Mouse (Mus musculus) intestine, postnatal 0 days (tissue): ENCODE data around the gene Fabp6. TPM values are rescaled to one million over a fixed set of nuclear protein-coding genes. Genes with fewer than 3 reads are reported as not detected.

Source experiments
- ATAC-seq: fragments of 200-750 bp; cut with Nextera tagmentation; 2 replicates; pipeline ENCODE4 v1.8.0; 2017; ENCODE audit warnings: mild to moderate bottlenecking, moderate TSS enrichment, moderate library complexity
- H3K27ac ChIP-seq: fragments of 300-500 bp; sonication (generic); 2 replicates; pipeline ENCODE4 v1.5.1; 2014; ENCODE audit warnings: mild to moderate bottlenecking, low read depth, low read length, moderate library complexity
- H3K27me3 ChIP-seq: fragments of 300-500 bp; sonication (generic); replicated peaks from 2 replicates; pipeline ENCODE4 v1.6.1; 2014; ENCODE audit warnings: low read length, mixed read lengths; ENCODE audit not compliant: control insufficient read depth, insufficient read depth
- H3K36me3 ChIP-seq: fragments of 300-500 bp; sonication (generic); 2 replicates; pipeline ENCODE4 v1.6.1; 2014; ENCODE audit warnings: mild to moderate bottlenecking, moderate library complexity; ENCODE audit not compliant: control insufficient read depth, insufficient read depth
- H3K4me1 ChIP-seq: fragments of 300-500 bp; sonication (generic); replicated peaks from 2 replicates; pipeline ENCODE4 v1.6.1; 2014; ENCODE audit warnings: antibody characterized with exemption, low read length, mixed read lengths; ENCODE audit not compliant: control insufficient read depth, insufficient read depth
- H3K4me2 ChIP-seq: fragments of 300-500 bp; sonication (generic); replicated peaks from 2 replicates; pipeline ENCODE4 v1.6.1; 2014; ENCODE audit warnings: low read depth, mild to moderate bottlenecking, moderate library complexity
- H3K4me3 ChIP-seq: fragments of 300-500 bp; sonication (generic); 2 replicates; pipeline ENCODE4 v1.5.1; 2014; ENCODE audit warnings: low read depth, low read length
- H3K9ac ChIP-seq: fragments of 300-500 bp; sonication (generic); 2 replicates; pipeline ENCODE4 v1.6.1; 2014; ENCODE audit warnings: mild to moderate bottlenecking, low read depth, low read length
- H3K9me3 ChIP-seq: fragments of 300-500 bp; sonication (generic); 2 replicates; pipeline ENCODE4 v1.6.1; 2016; ENCODE audit warnings: mixed run types; ENCODE audit not compliant: control insufficient read depth
- CTCF ChIP-seq: sonication (generic); IDR thresholded peaks from 2 replicates; pipeline ENCODE4 v1.5.1; 2016; ENCODE audit warnings: low read depth, mild to moderate bottlenecking, control low read depth, antibody characterized with exemption, moderate library complexity
- WGBS: fragments of 180-500 bp; shearing (Covaris S2); extraction: QIAGEN DNeasy Blood & Tissue Kit; methylation state at CpG from one replicate; pipeline ENCODE4 v1.1.7; 2014; 5-methylcytosine and 5-hydroxymethylcytosine counted together
- polyA plus RNA-seq: library from polyadenylated mRNA; unstranded; fragments of >200 nt; fragmentation: Nextera tagmentation; extraction: Ambion mirVana; gene quantifications from 2 replicates; pipeline ENCODE4 v1.2.1, GENCODE M21; 2015

Fabp6 gene
- polyA plus RNA-seq, 1 experiment from 2014 or later = 127 TPM

- Histone ChIP-seq H3K36me3 (peaks cover 39% of the 10 kb centered on the region), H3K27me3 (no peaks in the 10 kb centered on the region), H3K9ac (no peak overlapping the region), H3K4me2 (no peak overlapping the region), H3K4me3 (no peak overlapping the region), H3K27ac (no peak overlapping the region), H3K9me3 (no peaks in the 10 kb centered on the region), H3K4me1 (0 out of 2 replicates have a peak, but pooled peaks cover 3% of the 10 kb centered on the region)
- 84% methylated on average over 11 of the region's 11 CpGs for WGBS
- TF ChIP-seq CTCF = peak; percentile 75
- no peak for ATAC-seq
Measured at GRCm38 (mm10) chr11:43556538-43556937, 44.8 kb downstream of the Fabp6 start.

- H3K4me3 ChIP-seq = no peak overlapping the region
- H3K9ac ChIP-seq = no peak overlapping the region
- H3K27me3 ChIP-seq = no peaks in the 10 kb centered on the region
- H3K4me1 ChIP-seq = peaks cover 8% of the 10 kb centered on the region; the same call in 1 of the 2 replicates
- no peak for TF ChIP-seq CTCF
- H3K27ac ChIP-seq = no peak overlapping the region
- peaks cover 16% of the 10 kb centered on the region for H3K36me3 ChIP-seq
- 73% methylated on average over 6 of the region's 6 CpGs for WGBS
- no peak overlapping the region for H3K4me2 ChIP-seq
- no peak for ATAC-seq
- H3K9me3 ChIP-seq = no peaks in the 10 kb centered on the region
Measured at GRCm38 (mm10) chr11:43552675-43553074, 48.7 kb downstream of the Fabp6 start.

- H3K4me2 ChIP-seq = no peak overlapping the region
- WGBS = 32% methylated on average over 3 of the region's 3 CpGs
- H3K36me3 ChIP-seq = peaks cover 9% of the 10 kb centered on the region; the same call in 1 of the 2 replicates
- no peak overlapping the region for H3K4me3 ChIP-seq
- H3K9ac ChIP-seq = peak overlapping the region; percentile 35; the same call in 1 of the 2 replicates
- no peak for TF ChIP-seq CTCF
- no peaks in the 10 kb centered on the region for H3K9me3 ChIP-seq
- H3K27ac ChIP-seq = peak overlapping the region; percentile 92
- H3K27me3 ChIP-seq = no peaks in the 10 kb centered on the region
- ATAC-seq = peak; percentile 78
- peaks cover 8% of the 10 kb centered on the region; the same call in 1 of the 2 replicates for H3K4me1 ChIP-seq
Measured at GRCm38 (mm10) chr11:43551756-43552155, 49.6 kb downstream of the Fabp6 start.

GRCm38 (mm10) chr11:43549701-43550100 is 51.6 kb downstream of the Fabp6 start:
- H3K4me2 ChIP-seq = no peak overlapping the region

GRCm38 (mm10) chr11:43548657-43549435 is 52.5 kb downstream of the Fabp6 start:
- 22% methylated on average over 12 of the region's 12 CpGs for WGBS
- no peaks in the 10 kb centered on the region for H3K27me3 ChIP-seq
- no peak overlapping the region for H3K4me3 ChIP-seq
- ATAC-seq = peak; percentile 54
- no peaks in the 10 kb centered on the region; the same call in 1 of the 2 replicates for H3K36me3 ChIP-seq
- H3K4me2 ChIP-seq = no peak overlapping the region
- H3K9me3 ChIP-seq = no peaks in the 10 kb centered on the region
- peak overlapping the region; percentile 92 for H3K27ac ChIP-seq
- TF ChIP-seq CTCF = no peak
- peaks cover 8% of the 10 kb centered on the region; the same call in 1 of the 2 replicates for H3K4me1 ChIP-seq
- no peak overlapping the region for H3K9ac ChIP-seq

More at GRCm38 (mm10) chr11:43549701-43550100, 51.6 kb downstream of the Fabp6 start:
- no peaks in the 10 kb centered on the region for H3K27me3 ChIP-seq
- H3K9me3 ChIP-seq = no peaks in the 10 kb centered on the region
- 17% methylated on average over 11 of the region's 11 CpGs for WGBS
- peaks cover 8% of the 10 kb centered on the region; the same call in 1 of the 2 replicates for H3K4me1 ChIP-seq
- ATAC-seq = peak; percentile 69
- H3K9ac ChIP-seq = peak overlapping the region; percentile 40; the same call in 1 of the 2 replicates
- H3K27ac ChIP-seq = peak overlapping the region; percentile 92
- H3K36me3 ChIP-seq = no peaks in the 10 kb centered on the region; the same call in 1 of the 2 replicates
- TF ChIP-seq CTCF = no peak
- no peak overlapping the region for H3K4me3 ChIP-seq

- Histone ChIP-seq H3K36me3 (no peaks in the 10 kb centered on the region; the same call in 1 of the 2 replicates), H3K4me1 (peaks cover 8% of the 10 kb centered on the region; the same call in 1 of the 2 replicates), H3K27me3 (no peaks in the 10 kb centered on the region), H3K4me2 (no peak overlapping the region), H3K4me3 (no peak overlapping the region), H3K9ac (no peak overlapping the region), H3K27ac (peak overlapping the region; percentile 92), H3K9me3 (no peaks in the 10 kb centered on the region)
- 20% methylated on average over 7 of the region's 7 CpGs for WGBS
- TF ChIP-seq CTCF = no peak
- no peak for ATAC-seq
Measured at GRCm38 (mm10) chr11:43548148-43548547, 53.2 kb downstream of the Fabp6 start.
